Mouse (Mus musculus): ENCODE data around the gene Kcnj5.

Gene Kcnj5

GRCm38 (mm10) chr9:32344051-32344450 is at the start of gene Kcnj5:
TSS of gene Kcnj5 (minus strand) at chr9:32344350.
- DNase-seq (ENCODE audit: low spot score in 2 of 2): no peak

GRCm38 (mm10) chr9:32392716-32393115 is 48.6 kb upstream of the Kcnj5 start:
- DNase-seq (ENCODE audit: low spot score in 2 of 2): no peak

DNA sequence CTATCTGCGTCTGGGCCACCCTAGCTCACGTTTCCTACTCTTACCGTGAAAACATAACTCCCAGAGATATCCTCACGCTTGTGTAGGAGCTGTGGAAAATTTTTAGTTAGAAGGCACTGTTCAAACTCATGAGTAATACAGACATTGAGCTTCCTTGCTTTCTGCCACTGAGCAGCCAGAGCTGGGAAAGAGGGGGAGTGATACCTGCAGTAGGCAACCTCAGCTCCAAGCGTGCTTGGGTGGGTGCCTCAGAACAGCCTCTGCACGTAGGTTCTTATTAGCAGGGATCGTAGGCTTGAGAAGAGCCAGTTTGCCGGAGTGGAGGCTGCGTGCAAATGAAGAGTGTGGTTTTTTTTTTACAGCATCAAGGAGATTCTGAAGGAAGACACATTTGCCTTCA is 47.6 kb upstream of the Kcnj5 start:
- DNase-seq (ENCODE audit: low spot score in 2 of 2): no peak

DNA sequence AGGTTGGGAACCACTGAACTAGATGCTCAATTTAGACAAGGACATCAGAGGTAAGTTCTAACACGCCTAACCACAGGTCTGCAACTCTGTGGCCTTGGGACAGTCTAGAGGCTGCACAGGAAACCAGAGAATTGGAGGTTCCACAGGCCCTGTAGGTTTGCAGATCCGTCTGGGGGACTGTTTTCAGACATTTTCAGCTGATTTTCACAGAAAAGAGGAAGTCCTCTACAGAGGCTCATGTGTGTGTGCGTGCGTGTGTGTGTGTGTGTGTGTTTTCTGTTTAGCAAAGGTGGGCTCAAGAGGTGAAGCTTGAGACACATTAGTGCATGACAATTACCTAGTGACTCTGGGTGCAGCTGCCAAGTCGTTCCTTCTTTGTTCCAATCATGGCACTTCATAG is 46.9 kb upstream of the Kcnj5 start:
- peak; percentile 49 to 68 for DNase-seq (ENCODE audit: low spot score in 2 of 2)

GRCm38 (mm10) chr9:32388120-32388519 is 44.0 kb upstream of the Kcnj5 start:
- peak in 1 of 2 experiments; percentile 28 for DNase-seq (ENCODE audit: low spot score in 2 of 2)

DNA sequence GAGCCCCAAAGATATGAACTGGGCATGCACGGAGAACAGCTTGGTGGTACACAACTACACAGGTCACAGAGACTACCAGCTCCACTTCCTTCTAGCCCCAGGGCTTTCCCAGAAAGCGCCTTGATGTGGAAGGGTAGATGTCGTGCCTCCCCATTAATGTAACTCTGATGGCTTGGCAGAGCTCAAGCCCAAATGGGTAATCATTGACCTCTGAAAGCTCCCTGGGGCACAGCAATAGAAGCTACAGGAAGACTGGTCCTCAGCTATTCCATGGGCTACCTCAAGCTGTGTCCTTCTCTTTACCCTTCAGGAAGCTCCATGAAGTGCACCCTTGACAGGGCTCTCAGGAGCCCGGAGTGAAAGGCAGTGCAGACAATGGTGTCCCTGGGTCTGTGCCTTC is 40.8 kb upstream of the Kcnj5 start:
- no peak for DNase-seq (ENCODE audit: low spot score in 2 of 2)

DNA sequence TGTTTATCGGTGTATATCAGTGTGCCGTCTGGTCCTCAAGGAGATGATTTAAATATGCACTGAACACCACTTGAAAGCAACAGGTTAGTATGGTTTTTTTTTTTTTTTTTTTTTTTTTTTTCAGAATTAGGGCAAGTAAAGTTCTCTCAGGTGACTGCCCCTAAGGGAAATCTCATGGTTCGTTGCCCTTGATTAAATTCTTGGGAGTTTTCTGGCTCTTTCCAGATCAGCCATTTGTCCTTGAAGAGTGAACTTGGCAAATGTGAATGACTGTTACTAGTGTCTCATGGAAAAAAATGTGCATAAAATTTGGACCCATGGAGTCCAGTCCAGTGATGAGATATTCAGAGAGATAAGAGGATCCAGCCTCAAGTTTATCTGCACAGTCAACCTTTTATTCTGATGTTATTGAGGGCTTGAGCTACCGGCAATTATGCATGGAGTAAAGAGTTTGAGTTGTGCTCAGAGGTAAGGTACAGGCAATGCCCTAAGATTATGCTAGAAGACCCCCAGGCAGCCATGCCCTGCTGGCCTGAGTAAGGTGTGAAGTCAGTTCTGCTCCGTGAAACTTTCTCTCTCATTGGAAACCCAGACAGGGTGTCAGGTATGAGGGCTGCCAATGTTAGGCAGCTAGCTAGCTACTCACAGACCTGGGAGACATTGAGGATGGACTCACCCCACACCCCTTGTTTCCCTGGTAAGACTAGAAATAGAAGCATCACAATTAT is 32.9 kb upstream of the Kcnj5 start:
- DNase-seq (ENCODE audit: low spot score in 2 of 2): no peak

DNA sequence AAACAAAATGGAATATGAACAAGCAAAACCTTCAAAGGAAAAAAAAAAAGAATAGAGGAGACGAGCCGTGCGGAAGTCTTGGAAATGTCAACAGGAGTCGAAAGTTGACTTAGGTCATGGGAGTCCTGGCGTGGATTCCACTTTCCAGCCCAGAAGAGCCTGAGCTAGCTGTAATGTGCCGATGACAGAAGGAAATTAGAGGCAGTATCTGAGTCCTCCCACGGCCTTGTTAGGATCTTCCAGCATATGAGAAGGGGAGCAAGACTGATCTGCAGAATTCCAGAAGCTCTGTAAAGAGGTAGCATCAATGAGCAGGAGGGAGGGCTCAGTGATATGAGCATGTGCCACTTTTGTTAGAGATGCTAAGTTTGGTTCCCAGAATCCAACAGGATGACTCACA is 31.9 kb upstream of the Kcnj5 start:
- no peak for DNase-seq (ENCODE audit: low spot score in 2 of 2)

GRCm38 (mm10) chr9:32373656-32374055 is 29.5 kb upstream of the Kcnj5 start:
- no peak for DNase-seq (ENCODE audit: low spot score in 2 of 2)

DNA sequence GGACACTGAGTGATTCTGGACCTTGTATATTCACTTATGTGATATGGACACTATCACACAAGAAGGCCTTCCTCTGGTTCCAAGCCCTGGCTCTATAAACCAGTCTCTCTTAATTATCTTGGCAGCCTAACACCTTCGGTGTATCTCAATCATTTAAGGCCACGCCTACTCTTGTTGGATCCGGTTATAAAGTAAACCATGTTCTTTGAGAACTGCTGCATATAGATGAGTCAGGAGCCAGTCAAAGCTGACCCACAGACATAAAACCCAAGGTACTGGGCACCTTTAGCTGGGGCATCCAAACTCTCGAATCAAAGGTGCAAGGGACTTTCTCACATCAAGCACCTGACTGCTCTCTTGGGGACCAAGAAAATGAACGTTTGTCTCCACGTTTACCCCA is 28.1 kb upstream of the Kcnj5 start, which contains the start of gene Kcnj1:
TSS of gene Kcnj1 (plus strand) at position 292 of the 400 bp plus-strand sequence.
- DNase-seq (ENCODE audit: low spot score in 2 of 2): no peak

DNA sequence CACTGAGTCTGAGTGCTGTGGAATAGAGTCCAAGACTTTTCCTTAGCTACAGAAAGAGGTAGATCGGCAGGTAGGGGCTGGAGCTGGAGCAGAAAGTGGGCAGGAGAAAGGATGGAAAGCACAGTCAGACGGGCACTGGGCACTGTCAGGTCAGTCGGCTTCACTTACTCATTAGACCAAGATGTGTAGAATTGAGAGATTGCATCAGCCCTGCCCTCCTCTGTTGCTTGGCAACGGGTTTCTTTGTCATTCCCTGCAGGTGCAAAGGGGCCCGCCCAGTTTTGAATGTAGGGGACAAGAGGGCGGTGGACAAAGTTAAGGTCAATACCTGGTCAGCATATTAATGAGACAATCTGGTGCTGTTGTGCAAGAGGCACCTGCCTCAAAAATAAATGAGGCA is 25.2 kb upstream of the Kcnj5 start:
- no peak for DNase-seq (ENCODE audit: low spot score in 2 of 2)

GRCm38 (mm10) chr9:32368812-32369211 is 24.7 kb upstream of the Kcnj5 start:
- no peak for DNase-seq (ENCODE audit: low spot score in 2 of 2)

DNA sequence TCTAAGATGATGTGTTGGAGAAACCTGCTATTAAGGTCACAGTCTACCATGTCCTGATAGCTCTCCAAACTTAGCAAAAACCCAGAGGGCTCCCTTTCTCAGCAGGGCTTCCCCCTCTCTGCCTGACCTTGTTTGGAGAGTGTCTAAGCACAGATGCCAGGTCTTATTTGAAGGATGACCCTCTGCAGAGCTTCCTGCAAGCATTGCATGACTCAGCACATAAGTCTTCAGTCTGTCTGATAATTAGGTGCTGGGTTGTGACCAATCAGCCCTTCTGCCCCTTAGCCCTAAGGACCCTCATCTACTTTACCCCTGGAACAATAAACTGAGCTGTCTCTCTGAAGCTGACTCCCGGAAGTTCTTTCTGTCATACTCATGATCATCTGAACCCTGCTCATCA is 16.6 kb upstream of the Kcnj5 start:
- no peak for DNase-seq (ENCODE audit: low spot score in 2 of 2)

GRCm38 (mm10) chr9:32350332-32350731 is 6.2 kb upstream of the Kcnj5 start:
- DNase-seq (ENCODE audit: low spot score in 2 of 2): peak; percentile 60 to 85

- DNase-seq (ENCODE audit: low spot score in 2 of 2): no peak
Observed at GRCm38 (mm10) chr9:32349344-32349743, 5.2 kb upstream of the Kcnj5 start.

GRCm38 (mm10) chr9:32348096-32348495 is 3.9 kb upstream of the Kcnj5 start:
- no peak for DNase-seq (ENCODE audit: low spot score in 2 of 2)

GRCm38 (mm10) chr9:32344489-32344888 is 339 bp upstream of the Kcnj5 start:
- no peak for DNase-seq (ENCODE audit: low spot score in 2 of 2)

DNA sequence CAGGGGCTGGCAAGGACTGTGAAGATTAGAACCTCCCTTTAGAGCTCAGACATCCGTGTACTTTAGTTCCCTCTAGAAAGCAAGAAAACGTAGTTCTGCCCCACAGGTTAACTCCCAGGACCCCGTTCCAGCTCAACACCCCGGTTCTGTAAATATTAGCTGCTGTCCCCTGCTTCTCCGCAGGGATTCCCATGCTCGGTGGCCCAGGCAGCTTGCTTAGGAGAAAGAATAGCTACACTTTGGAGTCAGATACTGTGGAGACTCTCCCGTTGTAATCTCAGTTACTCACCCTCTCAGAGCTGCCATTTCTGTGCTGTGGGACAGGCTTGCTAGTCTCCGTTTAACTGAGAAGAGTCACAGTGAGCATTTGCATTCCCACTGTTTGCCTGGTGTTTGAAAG is 1.2 kb downstream of the Kcnj5 start:
- DNase-seq (ENCODE audit: low spot score in 2 of 2): no peak

GRCm38 (mm10) chr9:32340831-32341230 is 3.3 kb downstream of the Kcnj5 start:
- no peak for DNase-seq (ENCODE audit: low spot score in 2 of 2)

DNA sequence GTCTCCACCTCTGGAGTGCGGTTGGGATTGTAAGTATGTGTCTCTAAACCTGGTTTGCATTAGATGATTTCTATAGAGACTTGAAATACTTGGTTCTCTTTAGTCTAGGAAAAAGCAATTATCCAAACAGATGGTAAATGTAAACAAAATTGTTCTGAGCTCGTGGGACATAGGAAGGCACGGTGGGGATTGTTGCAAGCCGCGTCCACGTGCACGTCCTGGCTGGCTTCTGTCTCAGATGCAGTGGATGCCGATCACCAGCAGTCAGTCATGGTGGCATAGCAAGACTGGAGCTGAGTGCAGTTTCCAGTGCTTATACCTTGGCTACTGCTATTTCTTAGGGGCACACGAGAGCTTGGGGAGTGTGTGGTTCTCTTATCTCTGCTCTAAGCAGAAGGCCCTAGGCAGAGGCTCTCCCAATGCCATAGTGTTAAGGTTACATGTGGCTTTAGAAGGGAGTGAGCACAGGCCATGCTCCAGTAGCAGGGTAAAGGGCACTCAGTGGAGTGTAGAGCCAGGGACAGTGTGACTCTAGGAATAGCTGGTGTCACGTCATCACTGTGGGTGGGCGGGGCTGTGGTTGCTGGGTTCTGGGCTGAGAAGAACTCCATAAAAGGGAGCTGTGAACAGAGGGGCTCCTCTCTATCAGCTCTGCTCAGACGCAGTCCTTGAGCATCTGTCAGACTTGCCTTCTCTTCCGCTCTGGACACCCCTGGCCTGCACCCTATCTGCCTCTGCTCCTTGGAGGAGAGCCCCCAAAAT is 8.6 kb downstream of the Kcnj5 start:
- no peak for DNase-seq (ENCODE audit: low spot score in 2 of 2)

GRCm38 (mm10) chr9:32331162-32331561 is 13.0 kb downstream of the Kcnj5 start:
- DNase-seq (ENCODE audit: low spot score in 2 of 2): no peak

DNA sequence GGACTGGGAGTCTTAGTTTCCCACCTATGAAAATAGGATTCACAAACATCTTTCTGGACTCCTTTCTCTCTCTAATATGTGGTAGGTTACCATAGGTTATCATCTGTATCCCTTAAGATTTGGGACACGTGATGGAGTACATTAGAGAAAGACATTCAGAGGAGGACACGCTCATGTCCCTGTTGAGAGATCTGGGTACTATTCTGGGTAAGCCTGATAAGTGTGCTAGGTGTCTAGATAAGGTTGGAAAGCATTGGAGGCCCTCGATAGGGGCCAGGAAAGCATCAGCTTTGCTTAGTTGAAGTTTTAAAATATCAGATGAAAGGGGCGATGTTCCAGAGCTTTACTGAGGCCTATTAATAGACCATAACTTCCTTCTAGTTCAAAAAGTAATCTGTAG is 15.4 kb downstream of the Kcnj5 start:
- no peak for DNase-seq (ENCODE audit: low spot score in 2 of 2)

GRCm38 (mm10) chr9:32323610-32324009 is 20.5 kb downstream of the Kcnj5 start:
- DNase-seq (ENCODE audit: low spot score in 2 of 2): no peak
